Mouse (Mus musculus) thymus, adult 2 months (tissue): ENCODE results near the gene Hecw2.

Source experiments
- CTCF ChIP-seq: fragments of 200-500 bp; IDR thresholded peaks from 2 replicates; pipeline ENCODE4 v1.5.1; 2012; ENCODE audit warnings: mild to moderate bottlenecking, control low read depth, low read length, moderate library complexity, borderline replicate concordance; ENCODE audit not compliant: control insufficient read depth, poor library complexity, insufficient read depth; ENCODE audit errors: extremely low read depth
- POLR2A ChIP-seq: fragments of 200-500 bp; IDR thresholded peaks from 2 replicates; pipeline ENCODE4 v1.6.1; 2012; ENCODE audit warnings: mild to moderate bottlenecking, low read length, control low read depth, moderate library complexity; ENCODE audit not compliant: control insufficient read depth, poor library complexity, insufficient read depth; ENCODE audit errors: extremely low read depth

GRCm38 (mm10) chr1:53844122-53844913 is 350.6 kb downstream of the Hecw2 start:
- TF ChIP-seq CTCF (no peak), POLR2A (no peak)
